Mouse (Mus musculus) lung, postnatal 10 days (tissue): ENCODE data around the gene Ppp1r14b.

ENCODE experiments used
- DNase-seq: peaks from one replicate; pipeline ENCODE4 v3.0.0; 2021

Ppp1r14b gene

DNA sequence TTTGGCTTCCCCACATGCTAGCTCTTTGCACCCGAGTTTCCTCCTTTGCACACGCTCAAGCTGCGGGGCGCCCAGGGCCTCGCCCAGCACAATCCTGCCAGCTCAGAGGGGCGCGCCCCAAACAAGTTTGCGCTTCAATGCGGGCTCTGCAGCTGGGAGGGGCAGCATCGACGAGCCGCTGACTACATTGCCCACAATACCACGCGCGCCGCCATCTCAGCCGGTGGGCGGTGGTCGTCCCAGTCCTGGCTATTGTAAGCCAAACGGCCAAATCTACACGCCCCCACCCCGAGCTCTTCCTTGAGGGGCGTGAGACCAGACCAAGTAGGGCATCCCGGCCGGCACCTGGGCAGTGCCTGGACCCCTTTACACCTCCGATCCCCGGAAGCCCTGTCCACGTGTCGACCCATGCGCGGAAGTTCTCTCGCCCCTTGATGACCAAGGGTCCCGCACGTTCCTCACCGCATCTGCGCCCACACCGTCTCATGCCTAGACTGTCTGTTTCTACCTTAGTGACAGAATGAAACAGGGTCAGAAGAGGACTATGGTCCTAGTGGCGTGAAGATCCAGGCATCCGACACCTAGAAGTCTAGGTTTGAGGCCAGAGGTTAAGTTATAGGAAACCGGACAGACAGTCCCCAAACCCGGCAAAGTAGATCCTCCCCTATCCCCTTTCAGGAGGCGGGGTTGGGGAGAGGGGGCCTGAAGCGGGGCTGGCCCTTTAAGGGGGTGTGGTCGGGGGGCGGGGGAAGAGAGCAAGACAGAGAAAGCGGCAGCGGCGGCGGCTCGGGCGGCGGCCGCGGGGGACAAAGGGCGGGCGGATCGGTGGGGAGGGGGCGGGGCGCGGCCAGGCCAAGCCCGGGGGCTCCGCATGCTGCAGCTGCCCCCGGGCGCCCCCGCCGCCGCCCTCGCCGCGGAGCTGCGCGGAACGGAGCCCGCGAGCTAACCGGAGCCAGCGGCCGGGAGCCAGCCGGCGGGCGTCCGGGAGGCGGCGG, at the start of gene Ppp1r14b:
Gene Ppp1r14b, plus strand, starts transcription at position 758 of the 995 bp plus-strand sequence.
- peak; percentile 94 for DNase-seq

DNA sequence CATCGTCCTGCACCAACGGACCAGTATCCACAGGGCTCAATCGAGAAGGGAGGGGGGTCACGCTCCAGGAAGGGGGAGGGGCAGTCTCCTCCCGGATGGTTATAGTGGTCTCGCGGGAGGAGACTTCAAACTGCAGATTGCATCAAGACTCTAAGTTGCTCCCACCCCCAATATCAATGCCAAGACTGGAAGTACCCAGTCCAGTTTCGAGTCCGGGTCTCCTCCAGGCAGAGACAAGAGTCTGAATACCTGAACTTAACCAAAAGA, 49.5 kb upstream of the Ppp1r14b start, which contains the start of gene Catsperz:
Gene Catsperz, minus strand, starts transcription at position 74 of the 267 bp plus-strand sequence.
- peak; percentile 58 for DNase-seq

DNA sequence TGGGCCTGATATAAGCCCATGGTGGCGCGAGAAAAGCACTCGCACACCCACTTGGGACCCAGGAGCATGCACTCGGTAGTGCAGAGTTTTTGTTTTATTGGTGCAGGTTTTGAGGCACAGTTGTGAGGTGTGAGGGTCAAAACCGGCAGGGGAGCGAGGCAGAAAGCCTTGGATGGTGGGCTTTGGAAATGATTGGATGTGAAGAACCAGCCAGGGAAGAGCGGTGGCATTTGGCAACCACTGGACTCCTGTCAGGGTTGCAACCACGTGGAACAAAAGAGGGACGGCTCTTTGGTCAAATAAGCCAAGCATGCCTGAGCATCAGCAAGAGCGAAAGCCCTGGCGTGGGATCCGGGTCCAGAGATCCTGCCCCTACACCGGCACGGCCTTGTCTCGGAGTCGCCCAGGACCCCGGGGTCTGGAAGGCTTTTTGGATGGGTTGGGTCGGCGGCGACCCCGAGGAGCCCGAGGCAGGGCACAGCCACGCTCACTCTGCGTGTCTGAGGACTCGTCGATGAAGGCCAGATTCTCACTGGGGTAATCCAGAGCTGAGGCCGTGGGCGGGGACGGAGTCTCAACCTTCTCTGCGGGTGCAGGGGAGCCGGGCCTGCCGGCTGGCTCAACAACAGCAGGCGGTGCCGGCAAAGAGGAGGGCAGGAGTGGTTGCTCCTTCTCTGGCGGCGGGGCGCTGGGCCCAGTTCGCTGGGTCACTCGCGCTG, 49.0 kb upstream of the Ppp1r14b start:
- no peak for DNase-seq

DNA sequence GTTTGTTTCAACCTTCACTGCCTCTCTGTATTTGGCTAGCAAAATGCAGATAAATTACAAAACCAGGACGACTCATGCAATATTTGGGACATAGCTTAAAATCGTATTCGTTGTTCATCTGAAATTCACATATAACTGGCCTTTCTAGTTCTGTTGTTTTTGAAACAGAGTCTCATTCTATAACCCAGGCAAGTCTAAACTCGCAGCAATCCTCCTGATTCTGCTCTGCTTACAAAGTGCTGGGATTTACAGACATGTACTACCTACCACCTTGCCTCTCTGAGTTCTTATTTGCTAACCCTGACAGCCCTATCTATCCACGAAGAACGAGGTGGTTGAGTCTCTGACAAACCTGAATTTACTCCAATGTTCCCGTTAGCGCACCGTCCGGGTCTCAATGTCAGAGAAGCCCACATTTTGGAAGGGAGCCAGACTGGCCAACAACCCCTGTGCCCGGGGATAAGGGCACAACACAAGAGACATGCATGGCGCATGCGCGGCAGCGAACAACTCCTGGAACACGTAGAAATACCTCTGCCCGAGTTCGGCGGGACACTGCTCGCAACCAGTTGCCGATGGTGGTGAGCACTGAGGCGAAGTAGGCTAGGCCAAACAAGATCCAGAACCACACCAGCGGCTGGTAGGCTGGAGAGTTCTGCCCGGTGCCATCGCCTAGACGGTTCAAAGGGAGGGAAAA, 48.1 kb upstream of the Ppp1r14b start:
- no peak for DNase-seq

DNA sequence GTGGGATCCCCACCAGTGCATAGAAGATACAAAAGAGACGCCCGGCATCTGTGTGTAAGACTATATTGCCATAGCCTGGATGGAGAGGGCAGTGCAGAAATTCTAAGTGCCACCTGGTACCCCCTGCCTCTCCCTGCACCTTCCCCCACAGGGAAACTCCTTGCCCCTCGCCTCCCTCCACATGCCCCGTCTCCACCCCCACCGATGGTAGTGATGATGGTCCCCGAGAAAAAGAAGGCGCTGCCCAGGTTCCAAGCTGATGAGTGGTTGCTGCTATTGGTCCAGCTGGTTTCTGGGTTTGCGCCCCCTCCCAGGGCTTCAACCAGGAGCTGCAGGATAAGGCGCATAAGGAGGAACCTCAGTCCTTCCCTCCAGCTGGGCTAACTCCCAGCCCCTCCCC, 46.7 kb upstream of the Ppp1r14b start:
- DNase-seq = no peak

DNA sequence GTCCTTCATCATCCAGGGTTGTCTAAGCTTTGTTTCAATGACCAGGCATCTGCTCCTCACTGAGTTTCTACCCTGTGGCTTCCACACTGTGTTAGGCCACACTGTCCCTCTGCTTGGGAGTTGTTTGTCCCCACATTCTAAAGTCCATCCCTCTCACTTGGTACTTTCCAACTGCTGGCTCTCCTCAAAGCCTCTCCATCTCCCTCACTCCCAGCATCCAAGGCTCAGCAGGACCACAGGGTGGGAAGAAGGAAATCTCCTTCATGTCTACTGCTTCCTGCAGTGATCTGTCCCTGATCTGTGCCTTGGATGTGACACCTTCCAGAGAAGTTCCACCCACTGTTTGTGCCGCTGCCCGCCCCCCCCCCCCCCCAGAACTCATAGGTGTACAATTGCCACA, 43.8 kb upstream of the Ppp1r14b start:
- no peak for DNase-seq

DNA sequence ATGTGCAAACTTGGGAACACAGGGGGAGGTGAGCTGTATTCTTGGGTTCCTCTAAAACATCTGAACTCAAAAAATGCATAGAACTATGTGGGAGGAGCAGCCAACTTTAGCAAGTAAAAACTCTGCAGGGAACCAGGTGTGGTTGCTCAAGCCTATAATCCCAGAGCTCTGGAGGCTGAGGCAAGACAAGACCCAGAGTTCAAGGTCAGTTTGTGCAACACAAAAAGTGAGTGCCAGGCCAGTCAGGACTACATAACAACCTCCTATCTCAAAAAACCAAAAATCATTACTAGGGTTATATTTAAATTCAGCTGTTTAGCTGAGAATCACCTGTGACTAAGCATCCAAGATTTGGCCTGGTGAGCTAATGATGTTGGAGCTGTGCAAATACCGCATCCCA, 42.8 kb upstream of the Ppp1r14b start:
- DNase-seq = no peak

DNA sequence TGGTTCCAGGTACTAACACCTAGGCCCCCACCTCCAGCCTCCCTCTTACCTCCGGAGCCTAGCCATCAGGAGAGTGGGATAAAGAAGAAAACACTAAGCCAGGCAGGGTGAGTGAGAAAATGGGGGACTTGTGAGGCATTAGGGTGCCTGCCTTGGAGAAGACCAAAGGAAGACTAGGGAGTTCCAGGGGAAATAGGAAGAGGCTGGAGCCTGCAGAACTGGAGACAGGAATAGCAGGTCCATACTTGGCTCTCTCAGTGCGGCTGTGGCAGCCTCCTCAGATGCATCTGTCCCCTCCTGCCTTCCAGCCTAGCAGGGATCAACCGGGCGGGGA, 41.7 kb upstream of the Ppp1r14b start:
- no peak for DNase-seq

DNA sequence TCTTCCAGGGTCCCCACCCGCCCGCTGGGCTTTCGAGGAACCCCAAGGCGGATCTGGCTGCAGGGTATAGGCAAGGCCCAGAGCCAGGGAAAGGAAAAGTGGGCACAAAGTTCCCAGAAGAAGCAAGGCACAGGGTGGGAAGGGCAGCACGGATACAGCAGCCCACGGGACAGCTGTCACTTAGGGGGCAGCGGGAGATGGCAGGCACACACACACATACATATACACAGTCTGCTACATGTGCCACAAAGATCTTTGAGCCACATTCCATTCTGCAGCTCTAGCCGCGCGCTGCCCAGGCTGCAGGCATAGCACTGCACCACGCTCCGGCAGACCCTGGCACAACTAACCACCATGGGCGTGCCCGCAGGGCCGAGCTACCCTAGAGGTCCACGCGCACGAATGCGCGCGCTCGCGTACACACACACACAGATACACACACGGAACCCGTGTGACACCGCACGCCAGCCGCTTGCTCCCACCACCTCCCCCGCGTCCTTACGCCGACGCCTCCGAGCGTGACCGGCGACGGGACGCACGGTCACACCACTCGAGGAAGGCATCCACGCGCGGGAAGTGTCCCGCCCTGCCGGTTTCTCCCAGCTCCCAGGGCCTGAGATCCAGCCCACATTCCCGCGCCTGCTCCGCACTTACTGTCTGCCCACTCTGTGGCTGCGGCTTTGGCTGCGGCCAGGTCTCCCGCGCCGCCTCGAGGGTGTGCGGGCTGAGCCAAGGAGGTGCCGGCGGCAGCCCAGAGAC, 41.2 kb upstream of the Ppp1r14b start:
- no peak for DNase-seq

DNA sequence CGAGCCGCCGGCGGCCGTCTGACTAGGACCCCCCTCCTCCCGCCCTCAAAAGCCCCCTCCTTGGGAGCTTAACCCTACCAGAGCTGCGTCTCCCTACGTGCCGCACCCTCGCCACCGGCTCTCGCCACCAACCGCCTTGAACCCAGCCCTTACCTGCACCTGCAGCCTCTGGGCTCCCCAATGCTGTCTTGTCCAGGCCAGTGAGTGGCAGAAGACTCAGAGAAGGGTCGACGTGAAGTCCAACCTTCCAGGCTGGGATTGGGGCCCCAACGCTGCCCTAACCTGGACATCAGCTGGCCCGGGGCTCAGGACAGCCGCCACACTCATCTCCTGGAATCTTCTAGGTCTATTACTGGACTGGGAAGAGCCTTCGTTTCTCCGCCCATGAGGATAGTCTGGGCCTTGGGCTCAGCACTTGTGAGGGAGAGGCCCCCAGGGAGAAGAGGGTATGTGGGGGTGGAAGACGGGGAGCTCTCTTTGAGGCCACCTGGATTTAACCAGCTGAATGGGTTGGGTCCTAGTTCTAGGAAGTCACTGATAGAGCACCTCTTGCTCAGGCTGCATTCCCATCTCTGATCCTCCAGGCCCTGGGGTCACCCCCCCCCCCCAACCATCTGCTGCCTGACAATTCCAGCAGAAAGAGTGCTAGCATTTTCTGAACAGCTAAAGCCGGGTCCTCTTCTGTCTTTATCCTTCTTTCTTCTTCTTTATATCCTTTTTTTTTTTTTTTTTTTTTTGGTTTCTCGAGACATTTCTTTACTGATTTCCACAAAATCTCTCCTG, 40.4 kb upstream of the Ppp1r14b start, which contains the start of gene Kcnk4:
Gene Kcnk4, minus strand, starts transcription at position 321 of the 783 bp plus-strand sequence.
- DNase-seq = no peak

DNA sequence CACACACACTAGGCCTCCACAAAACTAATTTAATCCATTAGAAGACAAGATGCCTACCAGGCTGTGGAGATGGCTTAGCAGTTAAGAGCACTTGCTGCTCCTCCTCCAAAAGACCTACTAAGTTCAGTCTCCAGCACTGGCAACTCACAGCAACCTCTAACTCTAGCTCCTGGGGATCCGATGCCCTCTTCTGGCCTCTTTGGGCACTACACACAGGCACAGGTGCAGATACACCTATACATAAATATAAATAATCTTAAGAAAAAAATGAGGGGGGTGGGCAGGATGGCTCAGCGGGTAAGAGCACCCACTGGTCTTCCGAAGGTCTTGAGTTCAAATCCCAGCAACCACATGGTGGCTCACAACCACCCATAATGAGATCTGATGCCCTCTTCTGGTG, 38.5 kb upstream of the Ppp1r14b start:
- DNase-seq = no peak

DNA sequence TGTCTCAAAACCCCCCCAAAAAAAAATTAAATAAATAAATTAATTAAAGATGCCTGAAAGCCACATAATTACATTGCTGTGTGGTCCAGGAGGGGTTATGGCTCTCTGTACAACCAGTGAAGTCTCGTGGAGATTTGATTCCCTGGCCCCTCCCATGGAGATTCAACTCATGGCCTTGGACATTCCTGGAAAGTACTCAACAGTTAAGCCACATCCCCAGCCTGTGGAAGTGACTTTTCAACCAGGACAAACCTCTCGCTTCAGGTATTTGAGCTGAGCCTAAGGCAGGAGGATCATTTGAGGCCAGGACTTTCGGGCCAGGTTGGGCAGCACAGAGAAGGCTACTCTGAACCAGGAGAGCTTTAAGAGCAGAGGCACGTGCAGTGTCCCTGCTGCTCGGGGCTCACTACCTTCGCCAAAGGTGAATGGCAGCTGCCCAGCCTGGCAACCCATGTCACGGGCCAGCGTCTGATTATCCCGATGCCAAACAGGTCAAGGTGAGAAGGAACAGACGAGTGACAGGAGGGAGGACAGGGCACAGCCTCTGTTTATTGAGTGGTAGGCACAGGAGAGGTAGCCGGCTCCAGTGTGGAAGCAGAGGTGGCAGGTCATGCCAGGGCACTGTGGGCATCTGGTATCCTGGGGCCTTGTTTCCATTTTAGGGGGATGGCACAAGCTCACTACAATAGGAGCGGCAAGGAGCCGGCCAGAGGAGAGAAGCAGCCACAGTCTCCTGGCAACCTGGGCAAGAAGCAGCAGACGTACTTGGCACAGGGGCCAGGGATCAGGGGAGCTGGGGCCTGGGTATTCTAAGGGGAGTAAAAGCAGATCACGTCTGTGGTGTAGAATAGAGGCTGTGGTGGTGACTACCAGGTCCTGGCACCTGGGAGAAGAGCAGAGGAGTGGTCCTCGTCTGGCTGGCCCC, 37.0 kb upstream of the Ppp1r14b start:
- no peak for DNase-seq

DNA sequence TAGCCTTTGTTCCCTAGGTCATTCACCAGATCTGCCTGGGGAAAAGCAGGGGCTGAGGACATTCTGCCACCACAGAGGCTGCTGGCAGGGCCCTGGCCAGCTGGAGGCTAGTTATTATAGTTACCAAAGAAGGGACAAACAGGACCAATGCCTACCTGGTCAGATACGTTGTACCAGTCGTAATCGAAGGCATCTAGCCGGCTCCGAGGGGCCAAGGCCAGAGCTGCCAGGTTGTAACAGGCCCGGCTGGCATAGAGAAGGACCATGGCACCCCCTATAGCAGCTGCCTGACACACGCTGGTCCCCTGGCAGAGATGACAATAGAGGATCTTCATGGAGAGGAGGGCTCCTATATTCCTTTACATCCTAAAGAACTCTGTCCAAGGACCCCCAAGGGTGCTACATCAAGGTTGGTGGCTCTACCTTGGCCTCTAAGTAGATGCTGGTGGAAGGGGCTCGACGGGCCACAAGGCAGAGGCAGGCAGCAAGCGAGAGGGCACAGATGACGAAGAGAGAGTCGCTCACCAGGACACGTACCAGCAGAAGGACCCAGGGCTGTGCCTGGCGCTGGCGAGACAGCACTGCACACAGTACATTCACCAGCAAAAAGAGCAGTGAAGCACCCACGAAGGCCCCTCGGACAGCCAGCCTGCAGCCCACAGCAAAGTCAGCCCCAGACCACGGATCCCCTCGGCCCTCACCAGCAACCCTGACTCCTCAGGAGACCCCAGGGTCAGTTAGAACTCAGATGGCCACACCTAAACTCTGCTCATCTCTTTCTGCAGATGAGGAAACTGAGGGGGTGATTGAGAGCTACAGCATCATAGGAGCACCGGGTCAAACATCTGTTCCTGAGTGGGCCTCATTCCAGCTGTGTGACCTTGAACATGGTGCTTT, 35.4 kb upstream of the Ppp1r14b start:
- no peak for DNase-seq

DNA sequence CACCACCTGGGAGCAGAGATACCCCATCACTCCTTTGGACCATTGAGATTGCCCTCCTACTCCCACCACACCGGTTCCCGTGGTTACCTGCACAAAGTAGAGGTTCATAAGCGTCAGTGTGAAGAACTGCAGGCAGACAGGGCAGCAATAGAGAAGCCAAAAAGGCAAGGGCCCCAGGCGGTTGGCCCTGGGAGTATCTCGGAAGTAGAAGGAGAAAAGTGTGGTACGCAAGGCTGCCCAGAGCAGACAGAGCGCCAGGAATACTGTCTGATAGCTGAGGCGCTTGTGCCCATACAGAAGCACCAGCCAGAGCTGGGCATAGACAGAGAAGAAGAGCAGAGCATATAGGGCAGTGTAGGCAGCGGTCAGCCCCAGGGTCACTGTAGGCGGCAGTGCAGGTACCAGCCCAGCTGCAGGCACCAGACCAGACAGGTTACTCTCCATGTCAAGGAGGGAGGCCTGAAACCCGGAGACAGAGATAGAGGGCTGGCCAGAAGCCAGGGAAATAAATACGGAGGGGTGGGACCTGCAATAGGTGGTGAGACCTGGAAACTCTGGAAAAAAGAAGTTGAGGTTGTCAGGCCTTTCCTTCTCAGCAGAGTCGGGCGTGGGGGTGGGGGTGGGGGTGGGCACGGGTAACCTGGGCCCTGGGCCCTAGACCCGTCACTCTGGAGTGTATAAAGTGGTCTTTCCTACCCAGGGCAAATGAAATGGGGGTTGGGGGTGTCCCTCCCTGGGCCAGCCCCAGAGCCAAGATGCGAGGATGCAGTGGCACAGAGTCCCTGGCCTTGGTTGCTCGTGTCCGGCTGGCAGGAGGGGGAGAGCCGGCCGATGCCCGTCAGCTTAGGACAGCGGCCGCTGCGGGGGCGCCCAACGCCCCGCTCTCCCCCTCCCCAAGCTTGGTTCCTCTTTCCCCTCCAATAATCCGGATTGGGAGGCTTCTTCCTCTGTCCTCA, 34.1 kb upstream of the Ppp1r14b start:
- DNase-seq = no peak

DNA sequence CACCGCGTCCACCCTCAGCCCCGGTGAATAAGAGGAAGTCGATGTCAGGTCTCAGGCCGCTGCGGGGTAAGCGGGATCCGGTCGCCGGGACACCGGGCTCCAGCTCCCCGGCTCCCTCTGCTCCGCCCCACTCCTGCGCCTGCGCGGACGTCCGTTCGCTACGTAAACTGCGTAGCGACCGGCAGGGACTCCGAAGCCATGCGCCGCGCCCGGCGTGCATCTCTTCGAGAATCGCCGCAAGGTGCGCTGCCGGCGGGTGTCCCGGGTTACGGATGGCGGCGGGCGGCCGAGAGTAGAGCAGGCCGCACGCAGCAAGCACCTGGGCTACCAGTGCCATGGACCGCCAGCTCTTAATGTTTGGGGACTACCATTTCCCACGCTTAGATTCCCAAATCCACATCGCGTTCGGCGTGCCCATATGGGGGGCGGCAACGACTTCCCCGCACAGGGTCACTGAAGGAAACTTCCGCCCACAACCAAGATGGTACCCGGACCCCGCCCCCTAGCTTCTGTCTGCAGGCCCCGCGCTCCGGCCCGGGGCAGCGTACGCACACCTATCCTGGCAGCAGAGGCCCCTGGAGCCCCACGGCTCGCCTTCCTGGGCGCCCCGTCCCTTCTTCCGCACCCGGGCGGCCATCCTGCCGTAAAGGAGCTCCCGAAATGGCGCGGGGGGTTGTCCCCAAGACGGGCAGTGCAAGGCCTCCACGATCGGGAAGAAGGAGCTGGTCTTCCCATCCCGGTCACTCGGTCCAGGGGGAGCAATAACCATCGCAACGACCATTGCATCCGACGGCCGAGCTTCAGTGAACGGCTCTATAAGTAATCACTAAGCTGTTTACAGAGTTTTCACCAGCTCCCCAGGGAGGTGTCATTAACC, 33.2 kb upstream of the Ppp1r14b start, which contains the start of gene Bad:
Gene Bad, plus strand, starts transcription at position 490 of the 877 bp plus-strand sequence.
- DNase-seq = peak; percentile 95

DNA sequence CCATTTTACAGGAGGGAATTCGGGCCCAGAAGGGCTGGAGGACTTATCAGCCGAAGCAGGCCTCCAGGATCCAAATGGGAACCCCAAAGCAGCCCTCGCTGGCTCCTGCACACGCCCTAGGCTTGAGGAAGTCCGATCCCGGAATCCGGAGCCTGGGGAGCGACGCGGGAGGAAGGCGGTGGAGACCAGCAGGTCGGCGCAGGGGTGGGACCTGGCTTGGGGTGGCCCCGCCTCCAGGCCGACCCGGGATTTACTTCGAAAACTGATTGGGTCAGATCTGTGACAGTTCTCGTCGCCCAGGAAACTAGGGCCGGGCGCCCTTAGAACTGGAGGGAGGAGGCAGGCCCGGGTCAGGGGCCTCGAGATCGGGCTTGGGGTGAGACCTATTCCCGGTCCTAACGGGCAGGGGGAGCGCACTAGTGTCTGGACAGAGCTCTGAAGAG, 32.5 kb upstream of the Ppp1r14b start, which contains the start of gene Gpr137:
Gene Gpr137, minus strand, starts transcription at position 232 of the 443 bp plus-strand sequence.
- peak; percentile 98 for DNase-seq

DNA sequence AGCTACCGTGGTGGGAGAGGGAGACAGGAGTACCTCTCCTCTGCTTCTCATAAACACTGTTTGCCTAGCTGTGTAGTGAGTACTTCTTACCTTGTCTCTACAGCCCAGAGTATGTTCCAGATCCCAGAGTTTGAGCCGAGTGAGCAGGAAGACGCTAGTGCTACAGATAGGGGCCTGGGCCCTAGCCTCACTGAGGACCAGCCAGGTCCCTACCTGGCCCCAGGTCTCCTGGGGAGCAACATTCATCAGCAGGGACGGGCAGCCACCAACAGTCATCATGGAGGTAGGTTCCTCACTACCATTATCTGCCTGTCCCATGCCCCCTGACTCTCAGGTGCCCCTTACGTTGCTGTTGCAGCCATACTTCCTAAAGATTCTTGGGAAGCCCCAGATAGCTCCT, 32.0 kb upstream of the Ppp1r14b start:
- no peak for DNase-seq
